Mouse (Mus musculus): ENCODE measurements around the gene Nup98.

Nup98 gene

GRCm38 (mm10) chr7:102209756-102210721 lies at the start of gene Nup98, which contains the start of gene Pgap2:
Gene Nup98, minus strand, starts transcription at chr7:102210176.
Gene Pgap2, plus strand, starts transcription at chr7:102210208.
- in situ Hi-C loops (cut with MseI, MboI): no loop called here

DNA sequence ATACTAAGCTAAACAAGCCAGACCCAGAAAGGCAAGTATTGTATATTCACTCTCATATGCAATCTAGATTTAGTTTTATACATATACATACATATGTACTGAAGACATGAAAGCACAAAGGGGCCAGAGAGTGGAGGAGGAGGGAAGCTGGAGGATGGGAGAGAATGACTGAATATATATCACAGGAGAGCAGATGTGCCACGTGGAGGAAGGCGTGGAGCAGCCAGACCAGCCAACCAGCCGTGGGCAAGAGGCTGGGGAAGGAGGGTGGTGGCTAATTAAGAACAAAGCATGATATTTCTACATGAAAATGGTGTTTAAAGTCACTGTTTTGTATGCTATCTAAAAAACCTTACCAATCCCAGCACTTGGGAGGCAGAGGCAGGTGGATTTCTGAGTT lies 48.8 kb upstream of the Nup98 start:
- in situ Hi-C loops (cut with MseI, MboI): loop anchor here (5.0 kb wide), 2 partner anchors 154 to 159 kb away; no protein-coding TSS in a partner anchor

- in situ Hi-C loops (cut with MseI, MboI): loop anchor here (5.0 kb wide), 2 partner anchors 154 to 159 kb away; no protein-coding TSS in a partner anchor
These were observed 48.2 kb upstream of the Nup98 start for GRCm38 (mm10) chr7:102258189-102258588.

GRCm38 (mm10) chr7:102256636-102257035 lies 46.7 kb upstream of the Nup98 start:
- in situ Hi-C loops (cut with MseI, MboI): loop anchor here (5.0 kb wide), 2 partner anchors 156 to 161 kb away; no protein-coding TSS in a partner anchor

- in situ Hi-C loops (cut with MseI, MboI): loop anchor here (5.0 kb wide), 2 partner anchors 156 to 161 kb away; no protein-coding TSS in a partner anchor
These were observed 46.0 kb upstream of the Nup98 start, which contains the start of gene Rhog for GRCm38 (mm10) chr7:102255954-102256353. Gene Rhog, minus strand, starts transcription at chr7:102256054.

DNA sequence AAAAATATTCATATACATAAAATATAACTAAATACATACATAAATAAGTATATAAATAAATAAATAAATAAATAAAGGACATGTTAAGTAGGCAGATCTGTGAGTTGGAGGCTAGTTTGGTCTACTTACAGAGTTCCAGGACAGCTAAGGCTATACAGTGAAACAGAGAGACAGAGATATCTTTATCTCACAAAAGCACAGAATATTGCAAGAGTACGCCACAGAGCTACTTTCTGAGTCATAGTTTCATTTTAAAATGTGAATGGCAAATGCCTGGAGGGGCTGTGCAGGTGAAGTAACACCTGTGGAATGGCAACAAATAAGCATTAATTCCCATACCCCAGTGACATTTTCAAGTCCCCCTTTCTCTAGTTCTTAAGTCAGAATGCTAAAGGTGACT lies 43.7 kb upstream of the Nup98 start:
- in situ Hi-C loops (cut with MseI, MboI): no loop called here

- in situ Hi-C loops (cut with MseI, MboI): no loop called here
These were observed 40.7 kb upstream of the Nup98 start for GRCm38 (mm10) chr7:102250631-102251214.

DNA sequence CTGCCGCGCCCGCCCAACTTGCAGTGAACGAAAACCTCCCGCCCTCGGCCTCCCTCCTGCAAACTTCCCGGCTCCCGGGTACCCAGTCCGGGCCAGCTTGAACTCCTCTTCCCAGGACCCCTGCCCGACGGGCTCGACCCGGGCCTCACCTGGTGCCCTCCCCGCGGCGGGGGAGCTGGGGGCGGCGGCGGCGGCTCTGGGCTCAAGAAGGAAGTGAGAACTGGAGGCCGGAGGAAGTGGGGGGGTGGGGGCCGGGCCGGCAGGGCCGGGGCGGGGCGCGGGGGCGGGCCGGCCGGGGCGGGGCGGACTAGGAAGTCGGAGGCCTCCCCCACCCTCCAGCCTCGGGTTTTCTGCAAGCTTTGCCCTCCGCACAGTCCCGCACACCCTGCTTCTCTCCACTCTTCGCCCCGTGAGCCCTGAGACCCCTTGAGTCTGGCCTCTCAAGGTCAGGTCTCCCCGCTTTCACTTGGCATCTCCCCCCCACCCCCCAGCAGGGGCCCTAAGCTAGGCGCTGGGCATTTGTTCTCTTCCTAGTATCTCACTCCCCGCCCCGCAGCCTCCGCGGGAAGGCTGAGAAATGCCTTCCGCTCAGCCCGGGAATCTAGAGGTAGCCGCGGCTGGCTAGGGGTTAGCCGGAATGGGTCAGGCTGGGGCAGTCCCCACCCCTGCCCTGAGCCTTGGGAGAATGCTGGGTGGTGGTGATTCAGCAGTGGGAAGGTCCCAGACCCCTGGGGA lies 40.1 kb upstream of the Nup98 start:
- in situ Hi-C loops (cut with MseI, MboI): no loop called here

- in situ Hi-C loops (cut with MseI, MboI): no loop called here
These were observed 39.5 kb upstream of the Nup98 start for GRCm38 (mm10) chr7:102249531-102249895.

- in situ Hi-C loops (cut with MseI, MboI): no loop called here
These were observed 38.9 kb upstream of the Nup98 start for GRCm38 (mm10) chr7:102248691-102249404.

DNA sequence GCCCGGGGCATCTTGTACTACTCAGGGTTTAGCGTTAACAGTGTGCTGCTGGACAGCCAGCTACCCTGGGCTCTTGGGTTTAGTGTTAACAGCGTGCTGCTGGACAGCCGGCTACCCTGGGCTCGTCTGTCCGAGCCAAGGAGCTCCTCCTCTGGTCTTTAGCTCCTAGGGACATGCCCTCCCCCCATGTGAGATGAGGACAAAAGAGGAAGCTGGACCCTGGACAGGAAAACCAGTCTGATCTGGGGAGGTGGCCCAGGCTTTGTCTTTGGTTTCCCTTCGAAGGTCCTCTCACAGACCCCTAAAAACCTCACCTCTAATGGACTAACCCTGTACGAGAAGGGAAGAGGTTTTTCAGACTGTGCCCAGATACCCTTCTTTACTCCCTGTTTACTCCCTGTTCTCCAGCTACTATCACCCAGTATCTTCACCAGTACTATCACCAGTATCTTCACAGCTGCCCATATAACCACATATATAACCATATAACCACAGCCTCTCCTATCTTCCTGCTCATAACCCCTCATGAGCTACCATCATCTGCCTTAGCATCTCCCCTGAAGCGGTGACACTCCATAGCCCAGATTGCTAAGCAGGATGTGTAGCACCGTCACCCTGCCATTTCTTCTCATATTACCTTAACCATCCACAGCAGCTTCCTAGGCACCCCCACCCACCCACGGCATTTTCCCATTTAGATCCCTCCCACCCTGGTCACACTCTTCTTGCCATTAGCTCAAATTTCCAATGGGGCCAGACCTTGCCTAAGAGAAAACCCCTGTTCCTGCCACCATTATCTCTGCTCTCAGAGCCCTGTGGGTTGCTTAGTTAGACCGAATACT lies 37.2 kb upstream of the Nup98 start:
- in situ Hi-C loops (cut with MseI, MboI): no loop called here

- in situ Hi-C loops (cut with MseI, MboI): no loop called here
These were observed 36.3 kb upstream of the Nup98 start for GRCm38 (mm10) chr7:102246265-102246664.

- in situ Hi-C loops (cut with MseI, MboI): no loop called here
These were observed 35.8 kb upstream of the Nup98 start for GRCm38 (mm10) chr7:102245775-102246174.

DNA sequence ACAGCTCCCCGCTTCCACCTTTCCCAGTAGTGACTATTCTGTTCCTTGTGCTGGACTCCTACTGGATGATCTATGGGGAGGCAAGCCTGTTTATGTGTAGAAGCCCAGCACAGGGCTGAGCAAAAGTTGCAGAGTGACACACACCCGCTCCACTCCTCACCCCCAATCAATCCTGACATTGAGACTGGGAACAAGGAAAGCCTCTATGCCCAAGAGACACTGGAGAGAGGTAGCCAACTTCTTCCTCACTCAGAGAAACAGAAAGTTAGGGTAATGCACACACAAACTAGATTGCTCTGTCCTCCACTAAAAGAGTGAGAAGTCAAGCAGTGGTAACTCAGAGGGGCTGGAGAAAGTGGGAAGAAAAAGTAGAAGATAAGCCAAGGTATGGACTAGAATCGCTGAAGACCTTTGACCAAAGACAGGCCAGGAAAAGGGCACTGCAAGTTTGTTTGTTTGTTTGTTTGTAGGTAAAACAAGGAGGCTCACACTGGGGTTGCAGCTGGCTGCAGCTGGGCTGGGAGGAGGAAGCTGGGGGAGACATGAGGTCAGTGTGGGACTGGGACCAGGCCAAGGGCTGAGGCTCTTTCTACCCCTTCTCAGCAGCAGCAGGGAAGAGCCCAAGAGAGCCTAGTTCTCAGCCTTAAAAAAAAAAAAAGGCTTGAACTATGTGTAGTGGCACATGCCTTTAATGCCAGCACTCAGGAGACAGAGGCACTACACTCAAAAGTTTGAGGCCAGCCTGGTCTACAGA lies 35.0 kb upstream of the Nup98 start:
- in situ Hi-C loops (cut with MseI, MboI): no loop called here

DNA sequence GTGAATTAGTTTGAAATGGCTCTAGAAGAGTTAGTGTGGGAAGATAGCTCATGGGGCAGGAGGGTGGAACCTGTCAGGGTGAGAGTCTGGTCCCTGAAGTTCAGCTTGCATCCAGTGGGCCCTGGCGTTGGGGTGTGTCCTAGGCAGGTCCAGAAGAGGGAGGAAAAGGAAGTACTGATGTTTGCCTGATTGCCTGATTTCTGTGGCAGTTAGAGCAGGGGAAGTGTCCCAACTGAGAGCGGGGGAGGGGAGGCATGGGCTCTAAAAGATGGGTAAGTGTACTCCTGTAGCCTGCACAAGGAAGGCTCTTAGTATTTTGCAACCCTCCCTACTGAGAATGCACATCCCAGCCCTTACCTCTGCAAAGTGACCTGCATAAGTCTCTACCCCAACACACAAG lies 33.9 kb upstream of the Nup98 start:
- in situ Hi-C loops (cut with MseI, MboI): no loop called here

DNA sequence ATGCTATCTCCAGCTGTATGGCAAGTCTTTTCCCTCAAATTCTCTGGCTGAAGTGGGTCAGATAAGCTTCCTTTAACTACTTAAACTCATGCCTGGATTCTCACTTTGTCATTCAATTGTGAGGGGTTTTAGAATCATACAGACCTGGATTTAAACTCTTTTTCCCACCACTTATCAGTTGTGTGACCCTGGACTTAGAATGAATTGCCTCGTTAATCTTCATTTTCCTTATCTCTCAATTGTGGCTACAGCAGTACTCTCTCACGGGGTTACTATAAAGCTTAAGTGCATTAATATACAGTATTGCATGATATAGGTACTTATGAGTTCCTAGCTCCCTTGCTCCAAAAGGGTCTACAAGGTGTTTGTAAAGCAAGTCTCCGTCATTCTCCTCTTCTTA lies 32.9 kb upstream of the Nup98 start:
- in situ Hi-C loops (cut with MseI, MboI): no loop called here

- in situ Hi-C loops (cut with MseI, MboI): no loop called here
These were observed 32.4 kb upstream of the Nup98 start for GRCm38 (mm10) chr7:102242371-102242770.

GRCm38 (mm10) chr7:102239591-102239990 lies 29.6 kb upstream of the Nup98 start:
- in situ Hi-C loops (cut with MseI, MboI): no loop called here

- in situ Hi-C loops (cut with MseI, MboI): no loop called here
These were observed 28.8 kb upstream of the Nup98 start for GRCm38 (mm10) chr7:102238686-102239286.
